In the genomic region with DNA sequence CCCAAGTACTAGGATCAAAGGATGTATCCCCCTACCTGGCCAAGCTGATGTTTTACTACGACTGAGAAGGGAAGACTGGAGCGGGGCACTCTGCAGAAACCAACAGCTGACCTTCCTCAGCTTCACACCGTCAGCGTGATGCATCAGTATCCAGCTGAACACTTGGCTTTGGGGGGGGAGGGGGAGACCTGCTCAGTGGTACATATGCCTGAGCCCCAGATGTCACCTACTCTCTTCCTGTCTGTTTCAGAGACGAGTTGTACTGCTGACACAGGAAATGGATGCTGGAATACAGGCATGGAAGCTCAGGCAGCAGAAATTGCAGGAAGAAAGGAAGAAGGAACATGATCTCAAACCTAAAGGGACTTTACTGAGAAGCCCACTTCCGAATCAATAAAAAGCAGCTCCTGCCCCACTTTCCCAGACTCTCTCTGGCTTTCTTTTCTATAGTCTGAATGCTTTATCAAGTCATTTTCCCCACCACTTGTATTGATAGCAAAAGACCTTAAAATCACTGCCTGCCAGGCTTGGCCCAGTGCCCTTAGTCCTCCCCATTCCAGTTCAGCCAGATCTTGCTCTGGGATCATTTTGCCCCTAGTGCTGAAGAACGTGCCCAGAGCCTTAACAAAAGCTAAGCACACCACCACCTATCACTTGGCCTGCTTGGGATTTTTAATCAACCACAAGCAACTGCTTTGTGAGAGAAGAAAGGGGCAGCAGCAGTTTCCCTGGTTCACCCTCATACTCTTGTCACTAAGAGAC, we compare ENCODE assay signal across 9 mouse cellular contexts. TPM values are rescaled to one million over a fixed set of nuclear protein-coding genes. Genes with fewer than 3 reads are reported as not detected.
DNase-seq lines count a peak whose midpoint lies in the region; ATAC-seq and TF ChIP-seq lines count a peak whose summit lies in the region.
"Had no signal": no experiment of that assay in that cellular context is flagged by ENCODE, and none has a peak within 500 bp of the region (broad histone marks: within the 10 kb centered on the region; RNA-seq: fewer than 3 reads in every experiment).

No protein-coding gene starts in this region.

- no peaks in the 10 kb centered on the region for H3K9me3 ChIP-seq in kidney, embryonic 16.5 days (ENCODE audit: low read length)
- no peaks in the 10 kb centered on the region for H3K9me3 ChIP-seq in embryonic facial prominence, embryonic 14.5 days (ENCODE audit: control insufficient read depth, low read length)
- H3K9me3 ChIP-seq in hindbrain, embryonic 16.5 days (ENCODE audit: control insufficient read depth, low read length) = no peaks in the 10 kb centered on the region
- H3K9me3 ChIP-seq in midbrain, postnatal 0 days (ENCODE audit: low read length) = no peaks in the 10 kb centered on the region

- ATAC-seq in kidney, embryonic 16.5 days (ENCODE audit: low FRiP score, low TSS enrichment) = no peak
- ATAC-seq in embryonic facial prominence, embryonic 14.5 days (ENCODE audit: low read depth) = no peak
- no peak for ATAC-seq in hindbrain, embryonic 16.5 days
- no peak for ATAC-seq in midbrain, postnatal 0 days (ENCODE audit: low FRiP score)

- WGBS in kidney, embryonic 16.5 days = 43% methylated on average over 7 of the region's 7 CpGs
- WGBS in embryonic facial prominence, embryonic 14.5 days = 46% methylated on average over 7 of the region's 7 CpGs
- WGBS in hindbrain, embryonic 16.5 days = 49% methylated on average over 7 of the region's 7 CpGs
- WGBS in midbrain, postnatal 0 days = 58% methylated on average over 7 of the region's 7 CpGs

- peak overlapping the region; percentile 65; the same call in 1 of the 2 replicates for H3K4me2 ChIP-seq in kidney, embryonic 16.5 days (replicated peaks; ENCODE audit: low read depth, low read length)
- H3K4me2 ChIP-seq in embryonic facial prominence, embryonic 14.5 days (ENCODE audit: low read depth, low read length) = peak overlapping the region; percentile 79
- H3K4me2 ChIP-seq in hindbrain, embryonic 16.5 days (ENCODE audit: low read length) = no peak overlapping the region
- H3K4me2 ChIP-seq in midbrain, postnatal 0 days (ENCODE audit: low read depth, low read length, poor library complexity, severe bottlenecking) = no peak overlapping the region

- DNase-seq in kidney, adult 8-10 months = no peak
- DNase-seq in embryonic facial prominence, embryonic 14.5 days (ENCODE audit: low spot score) = peak; percentile 67
- DNase-seq in midbrain, postnatal 0 days (ENCODE audit: low spot score) = no peak
- no peak for DNase-seq in left cerebral cortex, postnatal 14 days (ENCODE audit: low spot score in 2 of 2)
- DNase-seq in layer of hippocampus, adult 9-11 months = no peak
- no peak for DNase-seq in left cerebral cortex, postnatal 36 days (ENCODE audit: low spot score in 2 of 2)
- DNase-seq: kidney, adult 11 months had no signal

- H3K27ac ChIP-seq in kidney, embryonic 16.5 days (ENCODE audit: low read length) = peak overlapping the region; percentile 96
- H3K27ac ChIP-seq in embryonic facial prominence, embryonic 14.5 days (replicated peaks; ENCODE audit: low read depth, low read length) = peak overlapping the region; percentile 99
- peak overlapping the region; percentile 90; the same call in 1 of the 2 replicates for H3K27ac ChIP-seq in hindbrain, embryonic 16.5 days (ENCODE audit: low read depth, low read length)
- peak overlapping the region; percentile 34; the same call in 1 of the 2 replicates for H3K27ac ChIP-seq in midbrain, postnatal 0 days (ENCODE audit: low read depth, low read length)

- 0 out of 2 replicates have a peak, but pooled peaks cover 9% of the 10 kb centered on the region for H3K36me3 ChIP-seq in kidney, embryonic 16.5 days (ENCODE audit: insufficient read depth, low read length)
- peaks cover 18% of the 10 kb centered on the region for H3K36me3 ChIP-seq in embryonic facial prominence, embryonic 14.5 days (ENCODE audit: control insufficient read depth, insufficient read depth, low read length)
- H3K36me3 ChIP-seq in hindbrain, embryonic 16.5 days (ENCODE audit: control insufficient read depth, insufficient read depth, low read length) = 0 out of 2 replicates have a peak, but pooled peaks cover 5% of the 10 kb centered on the region
- H3K36me3 ChIP-seq in midbrain, postnatal 0 days (ENCODE audit: insufficient read depth, low read length) = peaks cover 5% of the 10 kb centered on the region; the same call in 1 of the 2 replicates

- H3K9ac ChIP-seq in kidney, embryonic 16.5 days (replicated peaks; ENCODE audit: low read length) = peak overlapping the region; percentile 97; the same call in 1 of the 2 replicates
- 0 out of 2 replicates have a peak overlapping the region, but pooled peaks have one; percentile 95 for H3K9ac ChIP-seq in embryonic facial prominence, embryonic 14.5 days (ENCODE audit: low read depth, low read length)
- no peak overlapping the region; the same call in 1 of the 2 replicates for H3K9ac ChIP-seq in hindbrain, embryonic 16.5 days (ENCODE audit: low read depth, low read length)
- no peak overlapping the region for H3K9ac ChIP-seq in midbrain, postnatal 0 days (replicated peaks; ENCODE audit: low read length, poor library complexity, severe bottlenecking)

- H3K27me3 ChIP-seq in kidney, embryonic 16.5 days (ENCODE audit: insufficient read depth, low read length) = no peaks in the 10 kb centered on the region
- H3K27me3 ChIP-seq in embryonic facial prominence, embryonic 14.5 days (replicated peaks; ENCODE audit: control insufficient read depth, insufficient read depth, low read length) = no peaks in the 10 kb centered on the region
- H3K27me3 ChIP-seq in hindbrain, embryonic 16.5 days (replicated peaks; ENCODE audit: control insufficient read depth, insufficient read depth, low read length) = peaks cover 3% of the 10 kb centered on the region; the same call in 1 of the 2 replicates
- H3K27me3 ChIP-seq in midbrain, postnatal 0 days (ENCODE audit: insufficient read depth, low read length) = no peaks in the 10 kb centered on the region

- TF ChIP-seq CTCF in midbrain, postnatal 0 days (IDR thresholded peaks at IDR 0.05) = no peak

- intact Hi-C loops in left cerebral cortex, postnatal 14 days (cut with DNase I) = no loop called here
- intact Hi-C loops in left cerebral cortex, postnatal 36 days (cut with DNase I) = loop anchor here (5.0 kb wide), 2 partner anchors 63 to 177 kb away; a partner anchor contains a TSS

- H3K4me1 ChIP-seq in kidney, embryonic 16.5 days (ENCODE audit: insufficient read depth, low read length) = peaks cover 40% of the 10 kb centered on the region
- peaks cover 33% of the 10 kb centered on the region for H3K4me1 ChIP-seq in embryonic facial prominence, embryonic 14.5 days (ENCODE audit: control insufficient read depth, insufficient read depth, low read length)
- peaks cover 24% of the 10 kb centered on the region for H3K4me1 ChIP-seq in hindbrain, embryonic 16.5 days (ENCODE audit: control insufficient read depth, insufficient read depth, low read depth, low read length)
- peaks cover 5% of the 10 kb centered on the region; the same call in 1 of the 2 replicates for H3K4me1 ChIP-seq in midbrain, postnatal 0 days (ENCODE audit: insufficient read depth, low read length)

- H3K4me3 ChIP-seq in kidney, embryonic 16.5 days (ENCODE audit: low read length) = 0 out of 2 replicates have a peak overlapping the region, but pooled peaks have one; percentile 80
- H3K4me3 ChIP-seq in embryonic facial prominence, embryonic 14.5 days (ENCODE audit: low read depth, low read length) = no peak overlapping the region
- H3K4me3 ChIP-seq in hindbrain, embryonic 16.5 days (ENCODE audit: low read length) = no peak overlapping the region
- H3K4me3 ChIP-seq in midbrain, postnatal 0 days (ENCODE audit: low read depth, low read length) = no peak overlapping the region

RNA-seq across cellular contexts. Expression of a gene that starts 1.9 kb away (rescaled TPM):
- polyA plus RNA-seq in kidney, embryonic 16.5 days (2015; fragmentation: Nextera tagmentation; extraction: Ambion mirVana) = 152 and 156 TPM in 2 replicates
- polyA plus RNA-seq in embryonic facial prominence, embryonic 14.5 days (2014; fragmentation: Nextera tagmentation; extraction: Ambion mirVana) = 235 and 254 TPM in 2 replicates
- 45.1 and 56.1 TPM in 2 replicates for polyA plus RNA-seq in hindbrain, embryonic 16.5 days (2015; fragmentation: Nextera tagmentation; extraction: Ambion mirVana)
- 46.4 and 48.9 TPM in 2 replicates for total RNA-seq in midbrain, postnatal 0 days (2014; rRNA removed)
- 40.6 and 41.8 TPM in 2 replicates for polyA plus RNA-seq in midbrain, postnatal 0 days (2015; fragmentation: Nextera tagmentation; extraction: Ambion mirVana)
- 10 to 100 TPM; 19.0 to 22.0 TPM for total RNA-seq in left cerebral cortex, postnatal 14 days (2021)
- total RNA-seq in left cerebral cortex, postnatal 36 days (2021) = 10 to 100 TPM in 1 of 2 experiments, 1 to 10 TPM in 1; 7.2 to 10.8 TPM

RNA-seq across cellular contexts. Expression of a gene that starts 2.8 kb away (rescaled TPM):
- polyA plus RNA-seq in kidney, embryonic 16.5 days (2015; fragmentation: Nextera tagmentation; extraction: Ambion mirVana) = 202 and 227 TPM in 2 replicates
- polyA plus RNA-seq in embryonic facial prominence, embryonic 14.5 days (2014; fragmentation: Nextera tagmentation; extraction: Ambion mirVana) = 226 and 241 TPM in 2 replicates
- 218 and 228 TPM in 2 replicates for polyA plus RNA-seq in hindbrain, embryonic 16.5 days (2015; fragmentation: Nextera tagmentation; extraction: Ambion mirVana)
- total RNA-seq in midbrain, postnatal 0 days (2014; rRNA removed) = 98.6 and 104 TPM in 2 replicates
- 296 and 303 TPM in 2 replicates for polyA plus RNA-seq in midbrain, postnatal 0 days (2015; fragmentation: Nextera tagmentation; extraction: Ambion mirVana)
- 10 to 100 TPM; 79.5 to 91.5 TPM for total RNA-seq in left cerebral cortex, postnatal 14 days (2021)
- 10 to 100 TPM; 84.6 to 88.0 TPM for total RNA-seq in left cerebral cortex, postnatal 36 days (2021)

RNA-seq across cellular contexts. Expression of a gene that starts 11.9 kb away (rescaled TPM):
- 15.7 and 15.8 TPM in 2 replicates for polyA plus RNA-seq in kidney, embryonic 16.5 days (2015; fragmentation: Nextera tagmentation; extraction: Ambion mirVana)
- polyA plus RNA-seq in embryonic facial prominence, embryonic 14.5 days (2014; fragmentation: Nextera tagmentation; extraction: Ambion mirVana) = 6.3 and 7.7 TPM in 2 replicates
- 4.9 and 5.9 TPM in 2 replicates for polyA plus RNA-seq in hindbrain, embryonic 16.5 days (2015; fragmentation: Nextera tagmentation; extraction: Ambion mirVana)
- total RNA-seq in midbrain, postnatal 0 days (2014; rRNA removed) = 3.9 and 7.7 TPM in 2 replicates
- polyA plus RNA-seq in midbrain, postnatal 0 days (2015; fragmentation: Nextera tagmentation; extraction: Ambion mirVana) = 2.4 and 2.9 TPM in 2 replicates
- 1 to 10 TPM; 1.5 to 2.5 TPM for total RNA-seq in left cerebral cortex, postnatal 14 days (2021)
- total RNA-seq in left cerebral cortex, postnatal 36 days (2021) = 1 to 10 TPM; 1.9 TPM

RNA-seq across cellular contexts. Expression of a gene that starts 34.4 kb away (rescaled TPM):
- polyA plus RNA-seq in kidney, embryonic 16.5 days (2015; fragmentation: Nextera tagmentation; extraction: Ambion mirVana) = 58.8 and 65.1 TPM in 2 replicates
- polyA plus RNA-seq in embryonic facial prominence, embryonic 14.5 days (2014; fragmentation: Nextera tagmentation; extraction: Ambion mirVana) = 41.0 and 43.4 TPM in 2 replicates
- 31.4 and 35.6 TPM in 2 replicates for polyA plus RNA-seq in hindbrain, embryonic 16.5 days (2015; fragmentation: Nextera tagmentation; extraction: Ambion mirVana)
- 40.2 and 42.1 TPM in 2 replicates for total RNA-seq in midbrain, postnatal 0 days (2014; rRNA removed)
- polyA plus RNA-seq in midbrain, postnatal 0 days (2015; fragmentation: Nextera tagmentation; extraction: Ambion mirVana) = 29.7 and 31.9 TPM in 2 replicates
- total RNA-seq in left cerebral cortex, postnatal 14 days (2021) = 10 to 100 TPM; 23.2 to 31.3 TPM
- total RNA-seq in left cerebral cortex, postnatal 36 days (2021) = 10 to 100 TPM; 24.1 to 24.4 TPM

RNA-seq across cellular contexts. Expression of a gene that starts 46.4 kb away (rescaled TPM):
- polyA plus RNA-seq in kidney, embryonic 16.5 days (2015; fragmentation: Nextera tagmentation; extraction: Ambion mirVana) = 6.7 and 7.4 TPM in 2 replicates
- polyA plus RNA-seq in embryonic facial prominence, embryonic 14.5 days (2014; fragmentation: Nextera tagmentation; extraction: Ambion mirVana) = 1.7 and 2.1 TPM in 2 replicates
- polyA plus RNA-seq in hindbrain, embryonic 16.5 days (2015; fragmentation: Nextera tagmentation; extraction: Ambion mirVana) = 38.5 and 39.5 TPM in 2 replicates
- total RNA-seq in midbrain, postnatal 0 days (2014; rRNA removed) = 35.6 and 47.4 TPM in 2 replicates
- polyA plus RNA-seq in midbrain, postnatal 0 days (2015; fragmentation: Nextera tagmentation; extraction: Ambion mirVana) = 33.0 and 34.0 TPM in 2 replicates
- 1 to 10 TPM; 7.4 to 9.6 TPM for total RNA-seq in left cerebral cortex, postnatal 14 days (2021)
- total RNA-seq in left cerebral cortex, postnatal 36 days (2021) = 1 to 10 TPM; 7.0 to 7.7 TPM

Comparison
In these comparisons a context has a peak if more than half of its experiments do, and no peak if none do; other contexts are left out.
1. H3K27ac ChIP-seq: peak in every context shown above with its lines; median percentile 99 in embryonic facial prominence, embryonic 14.5 days; 96 in kidney, embryonic 16.5 days; 90 in hindbrain, embryonic 16.5 days; 34 in midbrain, postnatal 0 days.
2. H3K4me2 ChIP-seq: peak in kidney, embryonic 16.5 days (single experiment) and embryonic facial prominence, embryonic 14.5 days (single experiment); none in hindbrain, embryonic 16.5 days (single experiment) and midbrain, postnatal 0 days (single experiment).
3. H3K9ac ChIP-seq: peak in kidney, embryonic 16.5 days (single experiment) and embryonic facial prominence, embryonic 14.5 days (single experiment); none in hindbrain, embryonic 16.5 days (single experiment) and midbrain, postnatal 0 days (single experiment).